Mouse (Mus musculus) ES-E14 (cell line): Measurements from ENCODE around the gene Vsx1. TPM values are rescaled to one million over a fixed set of nuclear protein-coding genes. Genes with fewer than 3 reads are reported as not detected.

ENCODE experiments used
- DNase-seq: peaks from one replicate; pipeline ENCODE4 v3.0.0-alpha.2; 2013; ENCODE audit warnings: low read depth, low spot score
- H3K27ac ChIP-seq: 2 replicates; pipeline ENCODE4 v1.5.1; 2012; ENCODE audit warnings: low read depth, mild to moderate bottlenecking, low read length, moderate library complexity, mixed read lengths; ENCODE audit not compliant: poor library complexity, insufficient read depth, severe bottlenecking
- H3K36me3 ChIP-seq: 2 replicates; pipeline ENCODE4 v1.6.1; 2012; ENCODE audit warnings: mild to moderate bottlenecking, low read length, moderate library complexity, mixed read lengths; ENCODE audit not compliant: control insufficient read depth, poor library complexity, insufficient read depth, severe bottlenecking
- H3K4me1 ChIP-seq, 2 experiments: fragments of 150-350 bp in 1 of 2; sonication (generic) in 1 of 2; 2 replicates each; pipeline ENCODE4 v1.6.1; 2012; ENCODE audit warnings: low read length in 2 of 2, mild to moderate bottlenecking in 1 of 2, mixed read lengths in 1 of 2; ENCODE audit not compliant: control insufficient read depth in 2 of 2, insufficient read depth in 2 of 2, poor library complexity in 1 of 2
- H3K4me3 ChIP-seq, 2 experiments: fragments of 150-350 bp in 1 of 2; sonication (generic) in 1 of 2; 2 replicates each; pipeline ENCODE4 v1.5.1; 2012; ENCODE audit warnings: low read length in 2 of 2, low read depth in 1 of 2, mild to moderate bottlenecking in 1 of 2, mixed read lengths in 1 of 2; ENCODE audit not compliant: insufficient read depth in 1 of 2, poor library complexity in 1 of 2, severe bottlenecking in 1 of 2
- H3K9ac ChIP-seq: 2 replicates; pipeline ENCODE4 v1.6.1; 2012; ENCODE audit warnings: low read depth, mild to moderate bottlenecking, low read length, mixed read lengths; ENCODE audit not compliant: poor library complexity, insufficient read depth, severe bottlenecking
- H3K9me3 ChIP-seq: fragments of 150-350 bp; sonication (generic); 2 replicates; pipeline ENCODE4 v1.6.1; 2012; ENCODE audit warnings: low read depth, mild to moderate bottlenecking, low read length; ENCODE audit not compliant: control insufficient read depth, insufficient read depth
- CHD2 ChIP-seq: IDR thresholded peaks from 2 replicates; pipeline ENCODE4 v1.6.1; 2014; ENCODE audit warnings: mild to moderate bottlenecking, low read depth, low read length, inconsistent platforms
- HCFC1 ChIP-seq: IDR thresholded peaks from 2 replicates; pipeline ENCODE4 v1.6.1; 2012; ENCODE audit warnings: low read length, inconsistent platforms, borderline replicate concordance; ENCODE audit not compliant: insufficient read depth
- MAFK ChIP-seq: IDR thresholded peaks from 2 replicates; pipeline ENCODE4 v1.6.1; 2014; ENCODE audit warnings: mild to moderate bottlenecking, low read depth, low read length, inconsistent platforms; ENCODE audit not compliant: insufficient read depth
- ZC3H11A ChIP-seq: IDR thresholded peaks from 2 replicates; pipeline ENCODE4 v1.6.1; 2012; ENCODE audit warnings: low read depth, mild to moderate bottlenecking, inconsistent platforms, low read length, borderline replicate concordance
- ZNF384 ChIP-seq: IDR thresholded peaks from 2 replicates; pipeline ENCODE4 v1.6.1; 2012; ENCODE audit warnings: low read depth, low read length, inconsistent platforms
- in situ Hi-C, 2 experiments: fragments of 600-800 bp; cut with MboI; formaldehyde crosslinking; loops; one replicate each; pipeline ENCODE4 v1.15.1; 2025; ENCODE audit warnings: low sequenced_read_pairs in 2 of 2, inconsistent platforms in 1 of 2; ENCODE audit not compliant: unreplicated experiment in 2 of 2
- total RNA-seq: library from RNA; depleted of rRNA; stranded (reverse); fragments of 300-350 nt; gene quantifications from 2 replicates; pipeline ENCODE4 v1.2.3, GENCODE M21; 2012

Vsx1 gene
- total RNA-seq, 1 experiment = 0.13 TPM

DNA sequence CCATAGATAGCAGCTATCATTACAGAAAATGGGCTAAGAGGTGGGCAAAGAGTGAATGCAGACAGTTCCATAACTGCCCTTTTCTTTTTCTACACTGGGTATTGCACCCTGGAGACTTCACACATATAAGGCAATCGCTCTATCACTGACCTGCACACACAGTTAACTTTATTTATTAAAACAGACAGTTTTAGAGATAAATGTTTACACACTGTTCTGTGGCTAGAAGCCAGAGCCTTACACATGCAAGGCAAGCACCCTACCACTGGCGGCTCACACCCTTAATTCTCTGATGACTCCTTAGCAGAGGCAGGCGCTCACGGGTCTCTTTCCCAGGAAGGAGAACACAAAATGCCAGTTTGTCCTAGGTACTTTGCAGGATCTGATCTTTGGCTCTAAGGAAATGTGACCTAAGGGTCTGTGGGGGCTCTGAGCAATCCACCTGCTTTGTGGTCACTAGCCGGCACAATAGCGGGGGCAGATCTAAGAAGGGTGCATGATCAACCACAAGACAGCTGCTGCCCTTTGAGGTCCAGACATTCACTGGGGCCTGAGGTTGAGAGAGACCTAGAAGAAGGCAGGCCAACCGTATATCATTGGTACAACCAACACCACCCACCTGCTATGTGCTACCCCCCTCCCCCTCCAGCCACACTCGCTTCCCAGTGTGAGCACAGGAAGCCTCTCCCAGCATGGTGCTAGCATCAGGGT is 42.6 kb downstream of the Vsx1 start:
- DNase-seq = no peak
- Histone ChIP-seq H3K9me3 (no peaks in the 10 kb centered on the region), H3K9ac (no peak overlapping the region), H3K27ac (no peak overlapping the region), H3K4me1 (peaks cover 6 to 24% of the 10 kb centered on the region in 2 experiments), H3K4me3 (no peak overlapping the region), H3K36me3 (no peaks in the 10 kb centered on the region)
- in situ Hi-C loops = no loop called here
- TF ChIP-seq MAFK = no peak
- no peak for TF ChIP-seq CHD2
- no peak for TF ChIP-seq ZNF384

DNA sequence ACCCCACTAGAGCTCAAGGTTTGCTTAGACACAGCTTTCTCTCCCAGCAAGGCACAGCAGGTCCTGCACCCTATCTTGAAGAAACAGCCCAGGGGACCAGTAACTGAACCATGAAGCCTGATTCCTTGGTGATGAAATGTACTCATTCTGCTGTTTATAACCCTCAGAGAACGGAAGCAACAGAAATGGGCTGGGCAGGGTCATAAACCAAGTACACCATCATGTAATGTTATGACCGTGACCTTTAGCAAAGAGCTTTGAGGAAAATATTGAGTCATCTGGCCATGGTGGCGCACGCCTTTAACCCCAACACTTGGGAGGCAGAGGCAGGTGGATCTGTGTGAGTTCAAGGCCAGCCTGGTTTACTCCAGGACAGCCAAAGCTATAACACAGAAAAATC is 43.9 kb downstream of the Vsx1 start:
- H3K36me3 ChIP-seq = no peaks in the 10 kb centered on the region
- H3K4me3 ChIP-seq = no peak overlapping the region
- peaks cover 1 to 17% of the 10 kb centered on the region in 2 experiments; a peak in 2 of 4 replicates for H3K4me1 ChIP-seq
- no peaks in the 10 kb centered on the region for H3K9me3 ChIP-seq
- no peak overlapping the region for H3K27ac ChIP-seq
- in situ Hi-C loops = no loop called here
- H3K9ac ChIP-seq = no peak overlapping the region
- TF ChIP-seq HCFC1 (no peak), ZNF384 (no peak), ZC3H11A (no peak), CHD2 (no peak), MAFK (no peak)
- no peak for DNase-seq

DNA sequence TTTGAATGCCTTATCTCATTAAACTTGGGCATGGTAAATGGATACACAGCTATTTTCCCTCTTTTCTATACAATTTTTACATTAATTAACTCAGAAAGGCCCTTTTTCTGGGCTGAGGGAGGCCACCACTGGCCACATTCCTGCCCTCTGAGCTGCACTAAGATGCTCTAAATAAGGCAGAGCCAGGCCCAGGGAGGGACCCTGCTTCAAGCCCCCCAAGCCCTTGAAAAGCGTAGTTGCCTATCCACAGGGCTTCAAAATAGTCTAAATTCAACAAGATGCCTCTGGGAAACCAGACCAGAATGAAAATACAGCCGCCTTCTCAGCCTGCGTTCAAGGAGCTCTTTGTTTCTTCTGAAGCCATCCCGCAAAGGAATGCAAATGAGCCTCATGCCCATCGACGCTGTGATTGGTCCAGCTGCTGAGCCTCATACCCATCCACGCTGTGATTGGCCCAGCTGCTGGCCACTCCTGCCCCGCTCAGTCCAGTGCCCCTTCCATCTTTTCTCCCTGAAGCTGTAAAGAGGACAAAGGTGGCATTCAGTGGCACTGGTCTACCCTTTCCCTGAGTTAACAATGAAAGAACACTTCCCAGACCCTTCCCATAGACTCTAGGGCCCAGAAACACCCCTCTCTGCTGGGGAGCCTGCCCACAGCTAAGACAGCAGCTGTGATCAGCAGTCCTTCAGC is 45.3 kb downstream of the Vsx1 start:
- DNase-seq = no peak
- in situ Hi-C loops = no loop called here
- Histone ChIP-seq H3K4me1 (peaks cover 0 to 13% of the 10 kb centered on the region in 2 experiments; a peak in 1 of 4 replicates), H3K4me3 (no peak overlapping the region), H3K36me3 (no peaks in the 10 kb centered on the region; the same call in 1 of the 2 replicates), H3K27ac (no peak overlapping the region), H3K9ac (peak overlapping the region; percentile 37; the same call in 1 of the 2 replicates), H3K9me3 (no peaks in the 10 kb centered on the region)
- TF ChIP-seq CHD2 (no peak), HCFC1 (no peak), ZC3H11A (no peak)

DNA sequence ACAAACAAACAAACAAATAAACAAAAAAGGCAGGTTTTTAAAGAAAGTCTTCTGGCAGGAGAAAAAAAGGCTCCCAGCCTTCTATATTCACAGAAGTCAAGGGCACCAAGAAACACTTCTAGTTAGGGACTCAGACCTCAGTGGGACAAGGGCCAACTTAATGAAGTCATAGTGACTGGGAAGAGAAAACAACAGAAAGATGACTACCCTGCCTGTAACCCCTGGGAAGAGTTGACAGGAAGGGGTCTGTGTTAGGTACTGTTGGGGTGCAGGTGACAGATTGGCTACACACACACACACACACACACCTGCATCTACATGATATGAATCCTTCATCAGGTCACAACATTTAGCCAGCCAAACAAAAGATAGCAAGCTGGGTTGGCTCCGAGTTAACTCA is 46.0 kb downstream of the Vsx1 start:
- no peak overlapping the region for H3K27ac ChIP-seq

More for the DNA sequence above, 46.0 kb downstream of the Vsx1 start:
- Histone ChIP-seq H3K36me3 (no peaks in the 10 kb centered on the region; the same call in 1 of the 2 replicates), H3K9ac (no peak overlapping the region), H3K4me1 (peaks cover 6 to 17% of the 10 kb centered on the region in 2 experiments; a peak in 3 of 4 replicates), H3K9me3 (no peaks in the 10 kb centered on the region), H3K4me3 (no peak overlapping the region)
- DNase-seq = no peak
- in situ Hi-C loops = no loop called here
- TF ChIP-seq ZC3H11A (no peak), MAFK (no peak), HCFC1 (no peak), ZNF384 (no peak)
